In genomic region chr13:5540321-5540720, GRCm38 (mm10) we compare ENCODE assay signal across 18 mouse cellular contexts.
DNase-seq lines count a peak whose midpoint lies in the region; TF ChIP-seq lines count a peak whose summit lies in the region.
"Had no signal": no experiment of that assay in that cellular context is flagged by ENCODE, and none has a peak within 500 bp of the region (broad histone marks: within the 10 kb centered on the region; RNA-seq: fewer than 3 reads in every experiment).

No protein-coding gene starts in this region.

- no peaks in the 10 kb centered on the region for H3K4me1 ChIP-seq in cerebellum, adult 2 months (ENCODE audit: control insufficient read depth, insufficient read depth, low read length)
- H3K4me1 ChIP-seq: forebrain, embryonic 13.5 days; hindbrain, embryonic 10.5 days; limb, embryonic 15.5 days; midbrain, embryonic 13.5 days had no signal

- no peak overlapping the region for H3K27ac ChIP-seq in cerebellum, adult 2 months (ENCODE audit: insufficient read depth, low read length)
- H3K27ac ChIP-seq: forebrain, embryonic 13.5 days; gastrocnemius, adult 2 months; hindbrain, embryonic 10.5 days; kidney, postnatal 0 days; limb, embryonic 15.5 days; macrophage; midbrain, embryonic 13.5 days had no signal

- no peak for TF ChIP-seq CTCF in cerebellum, adult 2 months (IDR thresholded peaks at IDR 0.05; ENCODE audit: borderline replicate concordance, insufficient read depth, low read depth, low read length)

- H3K27me3 ChIP-seq in cerebellum, adult 2 months (ENCODE audit: control insufficient read depth, insufficient read depth, low read length), result no peaks in the 10 kb centered on the region
- H3K27me3 ChIP-seq: forebrain, embryonic 13.5 days; limb, embryonic 15.5 days; midbrain, embryonic 13.5 days had no signal

- TF ChIP-seq POLR2A in cerebellum, adult 2 months (IDR thresholded peaks at IDR 0.05; ENCODE audit: borderline replicate concordance, insufficient read depth, low read length), result no peak

- peak; percentile 10 for DNase-seq in adrenal gland, postnatal 25 days
- no peak for DNase-seq in adrenal gland, adult 18-20 months (ENCODE audit: low spot score in 2 of 2)
- DNase-seq in heart, adult 18-20 months, result peak; percentile 28 to 31
- no peak for DNase-seq in heart, adult 9 months (ENCODE audit: low spot score in 2 of 2)
- peak; percentile 11 for DNase-seq in lung, postnatal 14 days
- no peak for DNase-seq in lung, postnatal 4 days
- DNase-seq in brain, adult 2 months (ENCODE audit: low read depth, low spot score), result peak; percentile 53
- no peak for DNase-seq in cerebellum, adult 2 months
- DNase-seq: cerebellum, adult 18-20 months; gastrocnemius, adult 2 months; retina, postnatal 1 day had no signal

- H3K4me3 ChIP-seq in cerebellum, adult 2 months (replicated peaks; ENCODE audit: insufficient read depth, low read depth, low read length), result no peak overlapping the region
- H3K4me3 ChIP-seq: forebrain, embryonic 13.5 days; gastrocnemius, adult 2 months; hindbrain, embryonic 10.5 days; limb, embryonic 15.5 days; midbrain, embryonic 13.5 days; myocyte had no signal

- 0% methylated on average over 1 of the region's 1 CpGs for WGBS in cerebellum, adult 2 months

Comparison
In these comparisons a context has a peak if more than half of its experiments do, and no peak if none do; other contexts are left out.
1. DNase-seq: peak in adrenal gland, postnatal 25 days (single experiment), heart, adult 18-20 months (2 of 2), lung, postnatal 14 days (single experiment) and brain, adult 2 months (single experiment); none in adrenal gland, adult 18-20 months (0 of 2), heart, adult 9 months (0 of 2), lung, postnatal 4 days (0 of 2) and cerebellum, adult 2 months (0 of 2).